Mouse (Mus musculus): Measurements from ENCODE around the gene Zfp865. TPM values are rescaled to one million over a fixed set of nuclear protein-coding genes. Genes with fewer than 3 reads are reported as not detected.

Gene Zfp865
- 5.4 and 5.9 TPM in 2 replicates for polyA plus RNA-seq (2014; fragmentation: Nextera tagmentation; extraction: Ambion mirVana)

DNA sequence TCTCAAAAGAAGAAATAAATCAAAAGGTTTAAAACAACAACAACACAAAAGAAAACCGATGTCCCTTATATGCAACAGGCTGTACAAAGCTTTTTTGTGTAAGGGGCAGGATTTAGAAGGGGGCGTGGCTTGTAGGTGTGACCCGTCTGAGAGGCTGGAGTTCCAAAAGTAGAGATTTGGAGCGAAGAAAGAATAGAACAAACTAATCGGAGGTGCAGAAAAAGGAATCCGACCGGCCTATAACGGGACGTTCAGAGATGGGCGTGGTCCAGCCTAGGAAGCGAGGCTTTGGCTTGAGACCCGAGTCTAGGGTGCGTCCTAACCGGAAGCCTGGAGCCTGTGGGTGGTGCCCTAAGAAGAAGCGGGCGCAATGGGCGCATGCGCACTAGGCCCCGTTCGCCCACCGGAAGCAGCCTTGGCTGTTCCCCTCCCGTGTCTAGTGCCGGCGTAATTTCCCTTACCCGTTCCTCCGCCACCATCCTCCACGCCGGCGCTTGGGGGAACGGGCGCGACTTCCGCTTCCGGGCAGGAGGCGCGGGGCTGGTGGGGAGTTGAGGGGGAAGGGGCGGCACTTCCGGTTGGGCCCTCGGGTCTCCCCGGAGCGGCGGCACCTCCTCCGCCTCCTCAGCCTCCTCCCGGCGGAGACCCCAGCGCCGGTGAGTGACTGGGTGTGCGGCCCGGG is at the start of gene Zfp865, which contains the start of gene Ccdc106:
Gene Zfp865, plus strand, starts transcription at position 377 of the 682 bp plus-strand sequence.
Gene Ccdc106, plus strand, starts transcription at position 554 of the 682 bp plus-strand sequence.
- Histone ChIP-seq H3K9ac (ENCODE audit: low read length) (peak within 1 kb of the TSS; percentile 94), H3K27ac (ENCODE audit: low read depth, low read length) (peak within 1 kb of the TSS; percentile 91), H3K36me3 (ENCODE audit: control insufficient read depth, insufficient read depth, low read length) (peaks cover 28% of the 10 kb centered on the region), H3K9me3 (replicated peaks; ENCODE audit: control insufficient read depth, low read length) (no peaks in the 10 kb centered on the region), H3K4me3 (ENCODE audit: low read depth, low read length) (peak within 1 kb of the TSS; percentile 85), H3K4me1 (ENCODE audit: control insufficient read depth, insufficient read depth, low read length) (peaks cover 13% of the 10 kb centered on the region), H3K4me2 (ENCODE audit: low read length) (peak within 1 kb of the TSS; percentile 84), H3K27me3 (replicated peaks; ENCODE audit: control insufficient read depth, insufficient read depth, low read length) (no peaks in the 10 kb centered on the region)
- DNase-seq (ENCODE audit: low spot score), result peak; percentile 99
- peak; percentile 92 for ATAC-seq
- under 1% methylated on average over 46 of the region's 49 CpGs for WGBS

DNA sequence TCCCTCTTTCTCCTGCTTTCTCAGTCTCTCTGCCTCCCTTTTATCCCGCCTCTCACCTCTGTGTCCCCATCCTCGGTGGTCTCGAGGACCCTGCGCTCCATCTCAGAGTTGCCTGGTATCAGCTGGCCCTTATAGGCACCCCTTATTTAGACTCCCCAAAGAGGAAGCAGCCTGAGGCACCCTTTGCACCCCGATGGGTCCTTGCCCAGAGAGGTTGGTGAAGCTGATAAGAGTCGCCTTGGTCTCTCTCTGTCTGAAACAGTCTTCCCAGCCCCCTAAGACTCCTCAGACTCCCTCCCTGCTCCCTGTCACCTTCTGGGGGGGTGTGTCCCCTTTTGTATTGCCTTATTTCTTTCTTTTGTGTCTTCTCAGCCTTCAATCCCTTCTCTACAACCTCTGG is 49.1 kb upstream of the Zfp865 start, which contains the start of gene Sbk3:
Gene Sbk3, minus strand, starts transcription at position 101 of the 400 bp plus-strand sequence.
- Histone ChIP-seq H3K9me3 (replicated peaks; ENCODE audit: control insufficient read depth, low read length) (no peaks in the 10 kb centered on the region), H3K4me3 (ENCODE audit: low read depth, low read length) (no peak within 1 kb of the TSS), H3K27ac (ENCODE audit: low read depth, low read length) (no peak within 1 kb of the TSS), H3K9ac (ENCODE audit: low read length) (no peak within 1 kb of the TSS), H3K4me1 (ENCODE audit: control insufficient read depth, insufficient read depth, low read length) (no peaks in the 10 kb centered on the region), H3K27me3 (replicated peaks; ENCODE audit: control insufficient read depth, insufficient read depth, low read length) (no peaks in the 10 kb centered on the region), H3K4me2 (ENCODE audit: low read length) (no peak within 1 kb of the TSS), H3K36me3 (ENCODE audit: control insufficient read depth, insufficient read depth, low read length) (no peaks in the 10 kb centered on the region)
- WGBS, result 31% methylated on average over 6 of the region's 6 CpGs
- ATAC-seq (no peak), DNase-seq (ENCODE audit: low spot score) (no peak)

DNA sequence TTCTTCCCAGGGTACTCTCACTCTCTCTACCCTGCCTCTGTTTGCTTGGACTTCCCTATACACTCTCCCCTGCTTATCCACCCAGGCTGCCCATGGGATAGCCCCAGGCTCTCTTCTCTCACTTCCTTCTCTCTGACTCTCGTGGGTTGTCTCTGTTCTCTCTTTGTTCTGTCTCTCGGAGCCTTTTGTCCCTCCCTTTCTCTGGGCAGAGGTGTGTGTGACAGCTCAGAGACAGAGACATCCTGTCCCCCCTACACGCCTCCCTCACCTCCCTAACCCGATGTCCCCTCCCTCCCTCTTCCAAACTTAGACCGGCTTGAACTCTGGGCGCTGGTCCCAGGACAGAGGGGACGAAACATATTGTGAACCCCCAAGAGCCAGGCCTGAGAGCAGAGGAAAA is 48.5 kb upstream of the Zfp865 start:
- Histone ChIP-seq H3K4me3 (ENCODE audit: low read depth, low read length) (no peak overlapping the region), H3K4me2 (ENCODE audit: low read length) (no peak overlapping the region), H3K27ac (ENCODE audit: low read depth, low read length) (no peak overlapping the region), H3K4me1 (ENCODE audit: control insufficient read depth, insufficient read depth, low read length) (no peaks in the 10 kb centered on the region), H3K9ac (ENCODE audit: low read length) (no peak overlapping the region), H3K27me3 (replicated peaks; ENCODE audit: control insufficient read depth, insufficient read depth, low read length) (no peaks in the 10 kb centered on the region), H3K36me3 (ENCODE audit: control insufficient read depth, insufficient read depth, low read length) (no peaks in the 10 kb centered on the region), H3K9me3 (replicated peaks; ENCODE audit: control insufficient read depth, low read length) (peaks cover under 1% of the 10 kb centered on the region; the same call in 1 of the 2 replicates)
- WGBS, result 19% methylated on average over 7 of the region's 7 CpGs
- no peak for DNase-seq (ENCODE audit: low spot score)
- ATAC-seq, result no peak

DNA sequence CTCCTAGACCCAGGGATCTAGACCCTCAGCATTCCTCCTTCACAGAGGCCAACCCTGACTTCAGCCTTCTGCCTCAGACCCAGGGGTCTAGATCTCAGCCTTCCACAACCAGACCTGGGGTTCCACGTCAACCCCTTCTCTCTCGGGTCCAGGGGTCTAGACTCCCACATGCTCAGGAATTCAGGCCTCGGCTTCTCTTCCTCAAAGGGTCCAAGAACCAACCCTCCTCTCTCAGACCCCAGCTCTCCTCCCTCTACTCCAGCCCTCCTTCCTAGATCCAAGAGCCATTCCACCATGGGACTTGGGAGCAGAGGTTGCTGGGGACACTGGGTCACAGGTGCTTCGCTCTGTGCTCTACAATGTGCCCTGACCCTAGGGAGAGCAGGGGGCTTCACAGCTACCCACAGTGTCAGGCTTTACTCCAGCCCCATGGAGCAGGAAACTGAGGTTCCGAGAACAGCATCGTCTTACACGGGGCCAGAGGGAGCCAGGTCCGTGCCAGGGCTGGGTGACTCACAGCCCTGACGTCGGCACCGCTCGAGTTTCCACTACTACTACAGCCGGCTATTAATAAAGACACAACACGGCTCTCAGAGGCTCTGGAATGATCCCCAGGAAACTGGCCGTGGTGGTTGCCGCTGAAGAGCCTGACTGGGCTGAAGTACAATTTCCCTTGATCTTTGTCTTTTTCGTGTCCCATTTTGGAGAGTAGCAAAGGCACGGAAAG is 47.7 kb upstream of the Zfp865 start:
- DNase-seq (ENCODE audit: low spot score), result no peak
- Histone ChIP-seq H3K36me3 (ENCODE audit: control insufficient read depth, insufficient read depth, low read length) (no peaks in the 10 kb centered on the region), H3K27ac (ENCODE audit: low read depth, low read length) (no peak overlapping the region), H3K4me1 (ENCODE audit: control insufficient read depth, insufficient read depth, low read length) (no peaks in the 10 kb centered on the region), H3K9me3 (replicated peaks; ENCODE audit: control insufficient read depth, low read length) (peaks cover 3% of the 10 kb centered on the region; the same call in 1 of the 2 replicates), H3K4me2 (ENCODE audit: low read length) (no peak overlapping the region), H3K4me3 (ENCODE audit: low read depth, low read length) (no peak overlapping the region), H3K9ac (ENCODE audit: low read length) (no peak overlapping the region), H3K27me3 (replicated peaks; ENCODE audit: control insufficient read depth, insufficient read depth, low read length) (no peaks in the 10 kb centered on the region)
- WGBS, result 83% methylated on average over 18 of the region's 18 CpGs
- ATAC-seq, result no peak

DNA sequence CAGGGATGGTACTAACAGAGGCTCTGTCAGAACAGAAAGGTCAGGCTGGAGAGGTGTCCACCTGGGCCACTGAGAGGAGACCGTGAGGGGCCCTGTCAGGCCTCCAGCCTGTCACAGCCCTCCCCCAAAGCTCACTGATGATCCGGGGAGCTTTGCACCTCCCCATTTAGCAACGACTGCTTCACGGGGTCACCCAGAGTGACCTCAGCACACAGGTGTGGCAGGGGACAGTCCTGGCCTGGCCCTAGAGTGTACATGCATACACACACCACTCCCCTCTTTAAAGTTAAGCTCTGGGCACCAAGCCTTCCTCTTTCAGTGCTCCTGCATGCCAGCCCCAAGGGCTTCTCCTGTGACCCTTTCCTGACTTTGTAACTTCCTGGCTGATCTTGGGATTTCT is 44.7 kb upstream of the Zfp865 start:
- no peak overlapping the region for H3K4me3 ChIP-seq (ENCODE audit: low read depth, low read length)
- H3K27ac ChIP-seq (ENCODE audit: low read depth, low read length), result no peak overlapping the region
- WGBS, result 77% methylated on average over 4 of the region's 4 CpGs
- H3K9ac ChIP-seq (ENCODE audit: low read length), result no peak overlapping the region
- H3K4me1 ChIP-seq (ENCODE audit: control insufficient read depth, insufficient read depth, low read length), result no peaks in the 10 kb centered on the region
- H3K36me3 ChIP-seq (ENCODE audit: control insufficient read depth, insufficient read depth, low read length), result no peaks in the 10 kb centered on the region
- DNase-seq (ENCODE audit: low spot score), result no peak
- H3K4me2 ChIP-seq (ENCODE audit: low read length), result no peak overlapping the region
- ATAC-seq, result no peak
- H3K27me3 ChIP-seq (replicated peaks; ENCODE audit: control insufficient read depth, insufficient read depth, low read length), result no peaks in the 10 kb centered on the region
- peaks cover 3% of the 10 kb centered on the region; the same call in 1 of the 2 replicates for H3K9me3 ChIP-seq (replicated peaks; ENCODE audit: control insufficient read depth, low read length)

DNA sequence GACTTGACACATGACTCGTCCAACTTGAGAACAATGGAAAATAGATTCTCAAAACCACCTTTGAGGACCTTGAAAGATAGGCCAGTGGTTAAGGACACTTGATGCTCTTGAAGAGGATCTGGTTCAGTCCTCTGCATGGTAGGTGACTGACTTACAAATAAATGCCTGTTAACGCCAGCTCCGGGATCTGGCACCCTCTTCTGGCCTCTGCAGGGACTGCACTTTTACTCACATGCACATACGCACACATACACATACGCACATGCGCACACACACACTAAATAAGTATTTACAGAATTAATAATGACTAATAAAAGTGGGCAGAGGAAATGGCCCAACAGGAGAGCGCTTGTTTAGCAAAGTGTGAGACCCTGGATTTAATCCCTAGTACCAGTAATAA is 43.3 kb upstream of the Zfp865 start:
- Histone ChIP-seq H3K9ac (ENCODE audit: low read length) (no peak overlapping the region), H3K4me3 (ENCODE audit: low read depth, low read length) (no peak overlapping the region), H3K9me3 (replicated peaks; ENCODE audit: control insufficient read depth, low read length) (peaks cover 3% of the 10 kb centered on the region; the same call in 1 of the 2 replicates), H3K27me3 (replicated peaks; ENCODE audit: control insufficient read depth, insufficient read depth, low read length) (no peaks in the 10 kb centered on the region), H3K27ac (ENCODE audit: low read depth, low read length) (no peak overlapping the region), H3K4me1 (ENCODE audit: control insufficient read depth, insufficient read depth, low read length) (no peaks in the 10 kb centered on the region), H3K4me2 (ENCODE audit: low read length) (no peak overlapping the region), H3K36me3 (ENCODE audit: control insufficient read depth, insufficient read depth, low read length) (no peaks in the 10 kb centered on the region)
- ATAC-seq, result no peak
- no peak for DNase-seq (ENCODE audit: low spot score)
- 93% methylated on average over 7 of the region's 7 CpGs for WGBS

DNA sequence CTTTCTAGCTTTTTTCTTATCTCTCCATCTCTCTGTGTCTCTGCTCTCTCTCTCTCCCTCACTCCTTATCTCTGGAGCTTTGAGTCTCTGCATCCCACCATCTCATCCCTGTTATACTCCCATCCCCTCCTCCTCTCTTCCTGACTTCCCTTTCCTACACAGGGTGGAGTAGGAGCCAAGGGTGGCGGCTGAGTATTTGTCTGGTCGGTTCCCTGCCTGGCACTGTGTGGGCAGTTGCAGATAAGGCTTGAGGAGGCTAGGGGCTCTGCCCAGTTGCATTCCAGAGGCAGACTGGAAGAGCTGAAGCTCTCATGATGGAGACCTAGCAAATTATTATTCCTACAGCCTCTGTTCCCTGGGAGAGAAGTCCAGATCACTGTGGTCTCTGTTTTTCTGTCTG is 31.9 kb upstream of the Zfp865 start:
- Histone ChIP-seq H3K27ac (ENCODE audit: low read depth, low read length) (no peak overlapping the region), H3K27me3 (replicated peaks; ENCODE audit: control insufficient read depth, insufficient read depth, low read length) (no peaks in the 10 kb centered on the region), H3K4me1 (ENCODE audit: control insufficient read depth, insufficient read depth, low read length) (no peaks in the 10 kb centered on the region), H3K4me2 (ENCODE audit: low read length) (no peak overlapping the region), H3K9ac (ENCODE audit: low read length) (no peak overlapping the region), H3K36me3 (ENCODE audit: control insufficient read depth, insufficient read depth, low read length) (peaks cover 21% of the 10 kb centered on the region), H3K9me3 (replicated peaks; ENCODE audit: control insufficient read depth, low read length) (no peaks in the 10 kb centered on the region), H3K4me3 (ENCODE audit: low read depth, low read length) (no peak overlapping the region)
- no peak for ATAC-seq
- 68% methylated on average over 2 of the region's 2 CpGs for WGBS
- DNase-seq (ENCODE audit: low spot score), result no peak

DNA sequence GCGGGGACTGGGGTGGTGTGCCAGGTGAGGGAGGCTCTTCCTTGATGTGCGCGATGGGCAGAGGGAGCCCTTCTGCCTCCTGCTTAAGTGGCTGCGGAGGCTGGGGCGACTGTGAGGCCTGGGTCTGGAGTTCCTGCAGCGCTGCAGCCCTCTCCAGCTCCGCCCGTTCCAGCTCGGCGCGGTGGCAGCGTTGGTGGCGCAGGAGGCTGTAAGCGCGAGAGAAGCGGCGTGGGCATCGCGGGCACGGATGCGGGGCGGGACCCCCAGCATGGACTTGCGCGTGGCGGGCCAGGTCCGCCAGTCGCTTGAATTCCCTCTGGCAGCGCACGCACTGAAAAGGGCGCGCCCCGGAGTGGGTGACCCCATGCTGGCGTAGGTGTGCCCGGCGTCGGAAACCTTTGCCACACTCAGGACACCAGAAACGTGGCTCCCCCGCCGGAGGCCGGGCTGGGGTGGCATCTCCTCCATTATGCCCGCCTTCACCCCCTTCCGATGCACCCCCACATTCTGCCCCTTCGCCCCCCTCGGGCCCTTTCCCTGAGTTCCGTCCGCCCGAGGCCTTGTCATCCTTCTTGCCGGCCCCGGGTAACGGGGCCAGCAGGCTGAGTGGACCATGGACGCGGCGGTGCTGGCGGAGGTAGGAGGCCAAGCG is 26.7 kb upstream of the Zfp865 start:
- peak overlapping the region; percentile 69 for H3K4me2 ChIP-seq (ENCODE audit: low read length)
- no peaks in the 10 kb centered on the region for H3K27me3 ChIP-seq (replicated peaks; ENCODE audit: control insufficient read depth, insufficient read depth, low read length)
- WGBS, result 42% methylated on average over 50 of the region's 55 CpGs
- ATAC-seq (no peak), DNase-seq (ENCODE audit: low spot score) (no peak)
- peaks cover 31% of the 10 kb centered on the region for H3K36me3 ChIP-seq (ENCODE audit: control insufficient read depth, insufficient read depth, low read length)
- H3K27ac ChIP-seq (ENCODE audit: low read depth, low read length), result no peak overlapping the region
- H3K9ac ChIP-seq (ENCODE audit: low read length), result peak overlapping the region; percentile 48
- H3K9me3 ChIP-seq (replicated peaks; ENCODE audit: control insufficient read depth, low read length), result no peaks in the 10 kb centered on the region
- peak overlapping the region; percentile 80 for H3K4me3 ChIP-seq (ENCODE audit: low read depth, low read length)
- H3K4me1 ChIP-seq (ENCODE audit: control insufficient read depth, insufficient read depth, low read length), result peaks cover 10% of the 10 kb centered on the region

All from forebrain, embryonic 14.5 days (tissue).